Mouse (Mus musculus): ENCODE results near the gene Gtf3c5.

The Gtf3c5 gene

GRCm38 (mm10) chr2:28583651-28584050 is at the start of gene Gtf3c5:
Gene Gtf3c5 (minus strand): TSS chr2:28583751.
- no peaks in the 10 kb centered on the region; the same call in 1 of the 2 replicates for H3K36me3 ChIP-seq (ENCODE audit: control insufficient read depth, insufficient read depth, low read length, poor library complexity, severe bottlenecking)
- no peaks in the 10 kb centered on the region for H3K27me3 ChIP-seq (ENCODE audit: control insufficient read depth, insufficient read depth, low read length, poor library complexity, severe bottlenecking)
- no peak for DNase-seq (ENCODE audit: low read depth, low spot score)

- Histone ChIP-seq H3K36me3 (ENCODE audit: control insufficient read depth, insufficient read depth, low read length, poor library complexity, severe bottlenecking) (no peaks in the 10 kb centered on the region), H3K27me3 (ENCODE audit: control insufficient read depth, insufficient read depth, low read length, poor library complexity, severe bottlenecking) (no peaks in the 10 kb centered on the region)
- DNase-seq (ENCODE audit: low read depth, low spot score): no peak
Observed at GRCm38 (mm10) chr2:28633136-28633535, 49.6 kb upstream of the Gtf3c5 start.

- no peaks in the 10 kb centered on the region for H3K27me3 ChIP-seq (ENCODE audit: control insufficient read depth, insufficient read depth, low read length, poor library complexity, severe bottlenecking)
- H3K36me3 ChIP-seq (ENCODE audit: control insufficient read depth, insufficient read depth, low read length, poor library complexity, severe bottlenecking): no peaks in the 10 kb centered on the region
- DNase-seq (ENCODE audit: low read depth, low spot score): no peak
Observed at GRCm38 (mm10) chr2:28632626-28633025, 49.1 kb upstream of the Gtf3c5 start.

GRCm38 (mm10) chr2:28629911-28630381 is 46.4 kb upstream of the Gtf3c5 start:
- Histone ChIP-seq H3K27me3 (ENCODE audit: control insufficient read depth, insufficient read depth, low read length, poor library complexity, severe bottlenecking) (no peaks in the 10 kb centered on the region), H3K36me3 (ENCODE audit: control insufficient read depth, insufficient read depth, low read length, poor library complexity, severe bottlenecking) (no peaks in the 10 kb centered on the region)
- peak; percentile 57 for DNase-seq (ENCODE audit: low read depth, low spot score)

GRCm38 (mm10) chr2:28628053-28628452 is 44.5 kb upstream of the Gtf3c5 start:
- Histone ChIP-seq H3K27me3 (ENCODE audit: control insufficient read depth, insufficient read depth, low read length, poor library complexity, severe bottlenecking) (no peaks in the 10 kb centered on the region), H3K36me3 (ENCODE audit: control insufficient read depth, insufficient read depth, low read length, poor library complexity, severe bottlenecking) (no peaks in the 10 kb centered on the region)
- no peak for DNase-seq (ENCODE audit: low read depth, low spot score)

- DNase-seq (ENCODE audit: low read depth, low spot score): no peak
- H3K36me3 ChIP-seq (ENCODE audit: control insufficient read depth, insufficient read depth, low read length, poor library complexity, severe bottlenecking): no peaks in the 10 kb centered on the region
- no peaks in the 10 kb centered on the region for H3K27me3 ChIP-seq (ENCODE audit: control insufficient read depth, insufficient read depth, low read length, poor library complexity, severe bottlenecking)
Observed at GRCm38 (mm10) chr2:28626038-28626437, 42.5 kb upstream of the Gtf3c5 start.

GRCm38 (mm10) chr2:28624870-28625269 is 41.3 kb upstream of the Gtf3c5 start:
- DNase-seq (ENCODE audit: low read depth, low spot score): peak; percentile 28
- no peaks in the 10 kb centered on the region for H3K36me3 ChIP-seq (ENCODE audit: control insufficient read depth, insufficient read depth, low read length, poor library complexity, severe bottlenecking)
- no peaks in the 10 kb centered on the region for H3K27me3 ChIP-seq (ENCODE audit: control insufficient read depth, insufficient read depth, low read length, poor library complexity, severe bottlenecking)

- Histone ChIP-seq H3K36me3 (ENCODE audit: control insufficient read depth, insufficient read depth, low read length, poor library complexity, severe bottlenecking) (no peaks in the 10 kb centered on the region), H3K27me3 (ENCODE audit: control insufficient read depth, insufficient read depth, low read length, poor library complexity, severe bottlenecking) (no peaks in the 10 kb centered on the region)
- peak; percentile 81 for DNase-seq (ENCODE audit: low read depth, low spot score)
Observed at GRCm38 (mm10) chr2:28622521-28623124, 39.1 kb upstream of the Gtf3c5 start.

- peak; percentile 94 for DNase-seq (ENCODE audit: low read depth, low spot score)
- Histone ChIP-seq H3K36me3 (ENCODE audit: control insufficient read depth, insufficient read depth, low read length, poor library complexity, severe bottlenecking) (no peaks in the 10 kb centered on the region), H3K27me3 (ENCODE audit: control insufficient read depth, insufficient read depth, low read length, poor library complexity, severe bottlenecking) (no peaks in the 10 kb centered on the region)
Observed at GRCm38 (mm10) chr2:28621664-28622171, 38.2 kb upstream of the Gtf3c5 start, which contains the start of gene Gfi1b. Gene Gfi1b (minus strand): TSS chr2:28621982.

GRCm38 (mm10) chr2:28621111-28621510 is 37.6 kb upstream of the Gtf3c5 start:
- no peaks in the 10 kb centered on the region for H3K27me3 ChIP-seq (ENCODE audit: control insufficient read depth, insufficient read depth, low read length, poor library complexity, severe bottlenecking)
- no peaks in the 10 kb centered on the region for H3K36me3 ChIP-seq (ENCODE audit: control insufficient read depth, insufficient read depth, low read length, poor library complexity, severe bottlenecking)
- DNase-seq (ENCODE audit: low read depth, low spot score): no peak

- no peaks in the 10 kb centered on the region for H3K36me3 ChIP-seq (ENCODE audit: control insufficient read depth, insufficient read depth, low read length, poor library complexity, severe bottlenecking)
- no peak for DNase-seq (ENCODE audit: low read depth, low spot score)
- no peaks in the 10 kb centered on the region for H3K27me3 ChIP-seq (ENCODE audit: control insufficient read depth, insufficient read depth, low read length, poor library complexity, severe bottlenecking)
Observed at GRCm38 (mm10) chr2:28620522-28620921, 37.0 kb upstream of the Gtf3c5 start.

GRCm38 (mm10) chr2:28619369-28619768 is 35.8 kb upstream of the Gtf3c5 start:
- DNase-seq (ENCODE audit: low read depth, low spot score): no peak
- no peaks in the 10 kb centered on the region for H3K27me3 ChIP-seq (ENCODE audit: control insufficient read depth, insufficient read depth, low read length, poor library complexity, severe bottlenecking)
- no peaks in the 10 kb centered on the region for H3K36me3 ChIP-seq (ENCODE audit: control insufficient read depth, insufficient read depth, low read length, poor library complexity, severe bottlenecking)

- DNase-seq (ENCODE audit: low read depth, low spot score): no peak
- Histone ChIP-seq H3K36me3 (ENCODE audit: control insufficient read depth, insufficient read depth, low read length, poor library complexity, severe bottlenecking) (no peaks in the 10 kb centered on the region), H3K27me3 (ENCODE audit: control insufficient read depth, insufficient read depth, low read length, poor library complexity, severe bottlenecking) (no peaks in the 10 kb centered on the region)
Observed at GRCm38 (mm10) chr2:28618777-28619336, 35.3 kb upstream of the Gtf3c5 start.

- Histone ChIP-seq H3K27me3 (ENCODE audit: control insufficient read depth, insufficient read depth, low read length, poor library complexity, severe bottlenecking) (no peaks in the 10 kb centered on the region), H3K36me3 (ENCODE audit: control insufficient read depth, insufficient read depth, low read length, poor library complexity, severe bottlenecking) (no peaks in the 10 kb centered on the region)
- no peak for DNase-seq (ENCODE audit: low read depth, low spot score)
Observed at GRCm38 (mm10) chr2:28617498-28618486, 34.2 kb upstream of the Gtf3c5 start.

GRCm38 (mm10) chr2:28616874-28617273 is 33.3 kb upstream of the Gtf3c5 start:
- Histone ChIP-seq H3K27me3 (ENCODE audit: control insufficient read depth, insufficient read depth, low read length, poor library complexity, severe bottlenecking) (no peaks in the 10 kb centered on the region), H3K36me3 (ENCODE audit: control insufficient read depth, insufficient read depth, low read length, poor library complexity, severe bottlenecking) (no peaks in the 10 kb centered on the region)
- no peak for DNase-seq (ENCODE audit: low read depth, low spot score)
